Mouse (Mus musculus): ENCODE measurements around the gene Abca9. TPM values are rescaled to one million over a fixed set of nuclear protein-coding genes. Genes with fewer than 3 reads are reported as not detected.
A peak's percentile ranks its signal among the peaks of the same experiment; 100 is the strongest.

Abca9 gene
- polyA plus RNA-seq, 1 experiment from 2014 or later = 0.52 TPM

GRCm38 (mm10) chr11:110145421-110145820, 22.6 kb downstream of the Abca9 start:
- no peak overlapping the region for H3K4me3 ChIP-seq
- no peak overlapping the region for H3K4me2 ChIP-seq

GRCm38 (mm10) chr11:110130760-110131159, 37.2 kb downstream of the Abca9 start:
- 61% methylated on average over 5 of the region's 5 CpGs for WGBS (ENCODE audit: insufficient replicate concordance)
- H3K4me1 ChIP-seq = no peaks in the 10 kb centered on the region
- no peaks in the 10 kb centered on the region for H3K9me3 ChIP-seq (replicated peaks)
- no peak for ATAC-seq
- H3K36me3 ChIP-seq = no peaks in the 10 kb centered on the region
- H3K27me3 ChIP-seq (replicated peaks) = no peaks in the 10 kb centered on the region
- H3K27ac ChIP-seq = no peak overlapping the region
- H3K9ac ChIP-seq = no peak overlapping the region
- H3K4me2 ChIP-seq = no peak overlapping the region
- no peak overlapping the region for H3K4me3 ChIP-seq

More at GRCm38 (mm10) chr11:110145421-110145820, 22.6 kb downstream of the Abca9 start:
- Histone ChIP-seq H3K9me3 (replicated peaks) (no peaks in the 10 kb centered on the region), H3K27me3 (replicated peaks) (no peaks in the 10 kb centered on the region), H3K36me3 (no peaks in the 10 kb centered on the region), H3K27ac (no peak overlapping the region), H3K4me1 (no peaks in the 10 kb centered on the region), H3K9ac (no peak overlapping the region)
- 72% methylated on average over 11 of the region's 11 CpGs for WGBS (ENCODE audit: insufficient replicate concordance)
- ATAC-seq = no peak

GRCm38 (mm10) chr11:110111137-110111536, 56.9 kb downstream of the Abca9 start:
- Histone ChIP-seq H3K4me2 (no peak overlapping the region), H3K27ac (no peak overlapping the region), H3K4me1 (no peaks in the 10 kb centered on the region), H3K27me3 (replicated peaks) (no peaks in the 10 kb centered on the region), H3K36me3 (no peaks in the 10 kb centered on the region), H3K4me3 (no peak overlapping the region), H3K9ac (no peak overlapping the region), H3K9me3 (replicated peaks) (no peaks in the 10 kb centered on the region; the same call in 1 of the 2 replicates)
- WGBS (ENCODE audit: insufficient replicate concordance) = 51% methylated on average over 4 of the region's 4 CpGs
- ATAC-seq = no peak

GRCm38 (mm10) chr11:110101437-110101836, 66.6 kb downstream of the Abca9 start:
- Histone ChIP-seq H3K9ac (no peak overlapping the region), H3K4me2 (no peak overlapping the region), H3K9me3 (replicated peaks) (no peaks in the 10 kb centered on the region), H3K4me1 (no peaks in the 10 kb centered on the region), H3K36me3 (no peaks in the 10 kb centered on the region), H3K4me3 (no peak overlapping the region), H3K27ac (no peak overlapping the region), H3K27me3 (replicated peaks) (no peaks in the 10 kb centered on the region)
- 69% methylated on average over 7 of the region's 7 CpGs for WGBS (ENCODE audit: insufficient replicate concordance)
- peak; percentile 47; the same call in 1 of the 2 replicates for ATAC-seq

GRCm38 (mm10) chr11:110098901-110099300, 69.1 kb downstream of the Abca9 start:
- no peaks in the 10 kb centered on the region for H3K36me3 ChIP-seq
- 44% methylated on average over 4 of the region's 4 CpGs for WGBS (ENCODE audit: insufficient replicate concordance)
- H3K27ac ChIP-seq = no peak overlapping the region
- H3K4me2 ChIP-seq = no peak overlapping the region
- H3K4me3 ChIP-seq = no peak overlapping the region
- no peaks in the 10 kb centered on the region for H3K27me3 ChIP-seq (replicated peaks)
- no peak for ATAC-seq
- no peak overlapping the region for H3K9ac ChIP-seq
- no peaks in the 10 kb centered on the region for H3K4me1 ChIP-seq
- no peaks in the 10 kb centered on the region for H3K9me3 ChIP-seq (replicated peaks)

- Histone ChIP-seq H3K4me1 (no peaks in the 10 kb centered on the region), H3K4me2 (no peak overlapping the region), H3K27me3 (replicated peaks) (no peaks in the 10 kb centered on the region), H3K27ac (no peak overlapping the region), H3K36me3 (no peaks in the 10 kb centered on the region), H3K4me3 (no peak overlapping the region), H3K9me3 (replicated peaks) (no peaks in the 10 kb centered on the region), H3K9ac (no peak overlapping the region)
- ATAC-seq = no peak
- WGBS (ENCODE audit: insufficient replicate concordance) = 64% methylated on average over 6 of the region's 6 CpGs
Observed at GRCm38 (mm10) chr11:110097465-110097864, 70.5 kb downstream of the Abca9 start.

GRCm38 (mm10) chr11:110095858-110096257, 72.1 kb downstream of the Abca9 start, which contains the start of gene Abca8a:
Abca8a (minus strand) TSS chr11:110095978.
- Histone ChIP-seq H3K4me1 (no peaks in the 10 kb centered on the region), H3K9ac (no peak within 1 kb of the TSS), H3K9me3 (replicated peaks) (no peaks in the 10 kb centered on the region), H3K4me2 (no peak within 1 kb of the TSS), H3K27me3 (replicated peaks) (no peaks in the 10 kb centered on the region), H3K36me3 (no peaks in the 10 kb centered on the region), H3K27ac (no peak within 1 kb of the TSS), H3K4me3 (no peak within 1 kb of the TSS)
- ATAC-seq = no peak
- WGBS (ENCODE audit: insufficient replicate concordance) = 61% methylated on average over 5 of the region's 5 CpGs

- WGBS (ENCODE audit: insufficient replicate concordance) = 54% methylated on average over 7 of the region's 7 CpGs
- no peaks in the 10 kb centered on the region for H3K4me1 ChIP-seq
- H3K4me3 ChIP-seq = no peak overlapping the region
- H3K27ac ChIP-seq = no peak overlapping the region
- H3K4me2 ChIP-seq = no peak overlapping the region
- H3K27me3 ChIP-seq (replicated peaks) = no peaks in the 10 kb centered on the region
- no peaks in the 10 kb centered on the region for H3K9me3 ChIP-seq (replicated peaks)
- H3K36me3 ChIP-seq = no peaks in the 10 kb centered on the region
- ATAC-seq = no peak
- no peak overlapping the region for H3K9ac ChIP-seq
Observed at GRCm38 (mm10) chr11:110094846-110095380, 73.1 kb downstream of the Abca9 start.

GRCm38 (mm10) chr11:110094236-110094635, 73.8 kb downstream of the Abca9 start:
- Histone ChIP-seq H3K27ac (no peak overlapping the region), H3K4me3 (no peak overlapping the region), H3K27me3 (replicated peaks) (no peaks in the 10 kb centered on the region), H3K36me3 (no peaks in the 10 kb centered on the region), H3K9ac (no peak overlapping the region), H3K9me3 (replicated peaks) (no peaks in the 10 kb centered on the region), H3K4me2 (no peak overlapping the region), H3K4me1 (no peaks in the 10 kb centered on the region)
- no peak for ATAC-seq
- WGBS (ENCODE audit: insufficient replicate concordance) = 44% methylated on average over 3 of the region's 3 CpGs

- no peaks in the 10 kb centered on the region for H3K9me3 ChIP-seq (replicated peaks)
- ATAC-seq = no peak
- H3K36me3 ChIP-seq = no peaks in the 10 kb centered on the region
- 26% methylated on average over 2 of the region's 2 CpGs for WGBS (ENCODE audit: insufficient replicate concordance)
- H3K4me1 ChIP-seq = no peaks in the 10 kb centered on the region
- no peak overlapping the region for H3K9ac ChIP-seq
- no peak overlapping the region for H3K4me2 ChIP-seq
- H3K4me3 ChIP-seq = no peak overlapping the region
- no peaks in the 10 kb centered on the region for H3K27me3 ChIP-seq (replicated peaks)
- H3K27ac ChIP-seq = no peak overlapping the region
Observed at GRCm38 (mm10) chr11:110091328-110091727, 76.7 kb downstream of the Abca9 start.

GRCm38 (mm10) chr11:110072158-110072557, 95.8 kb downstream of the Abca9 start:
- ATAC-seq = no peak
- WGBS (ENCODE audit: insufficient replicate concordance) = 59% methylated on average over 3 of the region's 3 CpGs
- H3K27ac ChIP-seq = no peak overlapping the region

GRCm38 (mm10) chr11:110061032-110061431, 107.0 kb downstream of the Abca9 start:
- Histone ChIP-seq H3K4me1 (no peaks in the 10 kb centered on the region), H3K9ac (no peak overlapping the region), H3K9me3 (replicated peaks) (no peaks in the 10 kb centered on the region), H3K36me3 (no peaks in the 10 kb centered on the region), H3K4me2 (no peak overlapping the region), H3K4me3 (no peak overlapping the region), H3K27ac (no peak overlapping the region), H3K27me3 (replicated peaks) (no peaks in the 10 kb centered on the region)
- ATAC-seq = no peak
- WGBS (ENCODE audit: insufficient replicate concordance) = 55% methylated on average over 4 of the region's 4 CpGs

More at GRCm38 (mm10) chr11:110072158-110072557, 95.8 kb downstream of the Abca9 start:
- no peaks in the 10 kb centered on the region for H3K36me3 ChIP-seq
- no peaks in the 10 kb centered on the region for H3K4me1 ChIP-seq
- no peaks in the 10 kb centered on the region for H3K9me3 ChIP-seq (replicated peaks)
- no peak overlapping the region for H3K4me3 ChIP-seq
- no peak overlapping the region for H3K4me2 ChIP-seq
- H3K9ac ChIP-seq = no peak overlapping the region
- no peaks in the 10 kb centered on the region for H3K27me3 ChIP-seq (replicated peaks)

GRCm38 (mm10) chr11:110060127-110060526, 107.9 kb downstream of the Abca9 start:
- Histone ChIP-seq H3K27ac (no peak overlapping the region), H3K4me1 (no peaks in the 10 kb centered on the region), H3K27me3 (replicated peaks) (no peaks in the 10 kb centered on the region), H3K9me3 (replicated peaks) (no peaks in the 10 kb centered on the region), H3K9ac (no peak overlapping the region), H3K4me2 (no peak overlapping the region), H3K36me3 (no peaks in the 10 kb centered on the region), H3K4me3 (no peak overlapping the region)
- no peak for ATAC-seq
- WGBS (ENCODE audit: insufficient replicate concordance) = 39% methylated on average over 2 of the region's 2 CpGs
